Mouse (Mus musculus) ES-E14 (cell line): Measurements from ENCODE around the gene Thap4.

Experiments used
- MAFK ChIP-seq: IDR thresholded peaks from 2 replicates; pipeline ENCODE4 v1.6.1; 2014; ENCODE audit warnings: mild to moderate bottlenecking, low read depth, low read length, inconsistent platforms; ENCODE audit not compliant: insufficient read depth
- ZC3H11A ChIP-seq: IDR thresholded peaks from 2 replicates; pipeline ENCODE4 v1.6.1; 2012; ENCODE audit warnings: low read depth, mild to moderate bottlenecking, inconsistent platforms, low read length, borderline replicate concordance
- ZNF384 ChIP-seq: IDR thresholded peaks from 2 replicates; pipeline ENCODE4 v1.6.1; 2012; ENCODE audit warnings: low read depth, low read length, inconsistent platforms

- TF ChIP-seq ZNF384 (peak; percentile 63), ZC3H11A (no peak), MAFK (no peak)
These were observed 64.7 kb downstream of the Thap4 start for GRCm38 (mm10) chr1:93689901-93690496.
